Mouse (Mus musculus) bone marrow macrophage, adult 2 months (primary cell): ENCODE data around the gene Esd.

ENCODE experiments used
- CTCF ChIP-seq: IDR thresholded peaks from 2 replicates; pipeline ENCODE4 v1.5.1; 2012; ENCODE audit warnings: low read depth, mild to moderate bottlenecking, low read length, moderate library complexity
- POLR2A ChIP-seq: IDR thresholded peaks from 2 replicates; pipeline ENCODE4 v1.6.1; 2012; ENCODE audit warnings: mild to moderate bottlenecking, low read depth, low read length, borderline replicate concordance

DNA sequence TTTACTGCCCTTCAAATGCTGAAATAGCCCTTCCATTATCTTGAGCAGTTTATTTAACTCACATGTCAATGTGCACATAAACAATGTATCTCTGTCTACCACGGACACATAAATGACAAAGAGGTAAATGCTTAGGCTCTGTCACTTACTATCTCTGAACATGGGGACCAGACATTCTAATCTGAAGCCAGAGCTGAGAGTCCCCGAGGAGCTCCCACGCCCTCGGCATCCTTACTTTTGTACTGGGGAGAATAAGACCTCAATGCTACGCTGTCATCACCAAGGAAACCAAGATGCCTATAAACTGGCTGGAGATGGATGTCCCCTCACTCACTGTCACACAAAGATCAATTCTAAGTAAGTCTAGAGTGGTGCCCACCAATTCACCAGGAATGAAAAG lies 58.4 kb downstream of the Esd start:
- TF ChIP-seq CTCF (no peak), POLR2A (no peak)
